Mouse (Mus musculus): Measurements from ENCODE around the gene Gpd1. TPM values are rescaled to one million over a fixed set of nuclear protein-coding genes. Genes with fewer than 3 reads are reported as not detected.
A peak's percentile ranks its signal among the peaks of the same experiment; 100 is the strongest.
"Not testable (repeated sequence)": the region's sequence is repeated elsewhere in the genome, so short reads cannot be mapped to it uniquely, and the experiment has no call there.

Gpd1 gene
- total RNA-seq, 2 experiments from 2014 or later, result 54.1 to 67.6 TPM

- intact Hi-C loops (cut with DNase I), result loop anchor here (2.0 to 5.0 kb wide), 2 partner anchors 63 to 186 kb away; no protein-coding TSS in a partner anchor
- DNase-seq (ENCODE audit: low spot score), result no peak
Observed at GRCm38 (mm10) chr15:99715982-99716746, 1.2 kb upstream of the Gpd1 start.

- DNase-seq (ENCODE audit: low spot score), result no peak
- intact Hi-C loops (cut with DNase I), result loop anchor here (5.0 kb wide), 1 partner anchor 185 kb away; no protein-coding TSS in a partner anchor
Observed at GRCm38 (mm10) chr15:99716814-99717213, 501 bp upstream of the Gpd1 start.

GRCm38 (mm10) chr15:99718461-99719021 is 1.2 kb downstream of the Gpd1 start:
- no peak for DNase-seq (ENCODE audit: low spot score)
- intact Hi-C loops (cut with DNase I), result loop anchor here (5.0 kb wide), 1 partner anchor 184 kb away; no protein-coding TSS in a partner anchor

GRCm38 (mm10) chr15:99719865-99720264 is 2.5 kb downstream of the Gpd1 start:
- intact Hi-C loops (cut with DNase I), result loop anchor here (5.0 kb wide), 1 partner anchor 182 kb away; no protein-coding TSS in a partner anchor
- no peak for DNase-seq (ENCODE audit: low spot score)

- intact Hi-C loops (cut with DNase I), result no loop called here
Observed at GRCm38 (mm10) chr15:99721921-99722743, 4.8 kb downstream of the Gpd1 start.

GRCm38 (mm10) chr15:99723120-99723514 is 5.8 kb downstream of the Gpd1 start:
- no peak for DNase-seq (ENCODE audit: low spot score)
- intact Hi-C loops (cut with DNase I), result no loop called here

More at GRCm38 (mm10) chr15:99721921-99722743, 4.8 kb downstream of the Gpd1 start:
- DNase-seq (ENCODE audit: low spot score), result no peak

- intact Hi-C loops (cut with DNase I), result loop anchor here (2.0 kb wide), 1 partner anchor 55 kb away; no protein-coding TSS in a partner anchor
- DNase-seq (ENCODE audit: low spot score), result peak; percentile 70
Observed at GRCm38 (mm10) chr15:99723515-99724291, 6.4 kb downstream of the Gpd1 start.

- DNase-seq (ENCODE audit: low spot score), result peak; percentile 54
- intact Hi-C loops (cut with DNase I), result loop anchor here (2.0 kb wide), 1 partner anchor 54 kb away; no protein-coding TSS in a partner anchor
Observed at GRCm38 (mm10) chr15:99724292-99725021, 7.1 kb downstream of the Gpd1 start.

GRCm38 (mm10) chr15:99725341-99726155 is 8.2 kb downstream of the Gpd1 start, which contains the start of gene Cox14:
Gene Cox14, plus strand, starts transcription at chr15:99725618.
- DNase-seq (ENCODE audit: low spot score), result peak; percentile 92
- intact Hi-C loops (cut with DNase I), result loop anchor here (2.0 kb wide), 1 partner anchor 53 kb away; no protein-coding TSS in a partner anchor

GRCm38 (mm10) chr15:99726549-99726948 is 9.2 kb downstream of the Gpd1 start:
- DNase-seq (ENCODE audit: low spot score), result no peak
- intact Hi-C loops (cut with DNase I), result no loop called here

GRCm38 (mm10) chr15:99727039-99727438 is 9.7 kb downstream of the Gpd1 start:
- DNase-seq (ENCODE audit: low spot score); intact Hi-C loops (cut with DNase I): not testable (repeated sequence)

GRCm38 (mm10) chr15:99727525-99727924 is 10.2 kb downstream of the Gpd1 start:
- intact Hi-C loops (cut with DNase I), result no loop called here
- no peak for DNase-seq (ENCODE audit: low spot score)

- intact Hi-C loops (cut with DNase I), result no loop called here
- DNase-seq (ENCODE audit: low spot score), result no peak
Observed at GRCm38 (mm10) chr15:99728211-99728610, 10.9 kb downstream of the Gpd1 start.

- DNase-seq (ENCODE audit: low spot score), result no peak
- intact Hi-C loops (cut with DNase I), result no loop called here
Observed at GRCm38 (mm10) chr15:99729056-99729783, 11.9 kb downstream of the Gpd1 start.

- intact Hi-C loops (cut with DNase I), result no loop called here
- DNase-seq (ENCODE audit: low spot score), result no peak
Observed at GRCm38 (mm10) chr15:99731167-99731566, 13.9 kb downstream of the Gpd1 start.

GRCm38 (mm10) chr15:99731678-99732077 is 14.4 kb downstream of the Gpd1 start:
- intact Hi-C loops (cut with DNase I), result no loop called here
- DNase-seq (ENCODE audit: low spot score), result no peak

GRCm38 (mm10) chr15:99733186-99733585 is 15.9 kb downstream of the Gpd1 start:
- no peak for DNase-seq (ENCODE audit: low spot score)
- intact Hi-C loops (cut with DNase I), result no loop called here

Measured in heart, postnatal 25 days (tissue).